Mouse (Mus musculus) layer of hippocampus, postnatal 10 days (tissue): Measurements from ENCODE around the gene Tex2. TPM values are rescaled to one million over a fixed set of nuclear protein-coding genes. Genes with fewer than 3 reads are reported as not detected.
"Not testable (repeated sequence)": the region's sequence is repeated elsewhere in the genome, so short reads cannot be mapped to it uniquely, and the experiment has no call there.

Experiments used
- DNase-seq, 2 experiments: peaks; one replicate each; pipeline ENCODE4 v3.0.0; 2021; ENCODE audit warnings: low spot score in 2 of 2
- total RNA-seq, 2 experiments: library from RNA; stranded (reverse); gene quantifications; 2 replicates each; pipeline ENCODE4 v1.2.3; 2021

Tex2 gene
- total RNA-seq, 2 experiments from 2014 or later, result 96.1 to 98.4 TPM

DNA sequence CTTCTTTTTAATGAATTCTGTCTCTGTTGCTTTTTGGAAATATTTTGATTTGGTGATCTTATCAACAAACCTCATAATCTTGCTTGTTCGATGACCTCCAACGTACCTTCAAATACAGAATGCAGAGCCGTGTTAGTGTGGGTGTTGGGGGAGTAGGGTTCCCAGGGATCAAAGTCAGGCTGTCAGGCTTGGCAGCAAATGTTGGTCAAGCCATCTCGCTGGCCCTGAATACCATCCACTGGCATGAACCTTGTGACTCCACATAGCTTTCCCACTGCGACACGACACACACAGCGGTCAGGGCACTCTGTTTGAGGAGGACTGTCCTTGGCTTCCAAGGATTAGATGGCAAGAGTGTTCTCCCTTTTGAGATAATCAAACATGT, 101.2 kb downstream of the Tex2 start:
- no peak for DNase-seq

DNA sequence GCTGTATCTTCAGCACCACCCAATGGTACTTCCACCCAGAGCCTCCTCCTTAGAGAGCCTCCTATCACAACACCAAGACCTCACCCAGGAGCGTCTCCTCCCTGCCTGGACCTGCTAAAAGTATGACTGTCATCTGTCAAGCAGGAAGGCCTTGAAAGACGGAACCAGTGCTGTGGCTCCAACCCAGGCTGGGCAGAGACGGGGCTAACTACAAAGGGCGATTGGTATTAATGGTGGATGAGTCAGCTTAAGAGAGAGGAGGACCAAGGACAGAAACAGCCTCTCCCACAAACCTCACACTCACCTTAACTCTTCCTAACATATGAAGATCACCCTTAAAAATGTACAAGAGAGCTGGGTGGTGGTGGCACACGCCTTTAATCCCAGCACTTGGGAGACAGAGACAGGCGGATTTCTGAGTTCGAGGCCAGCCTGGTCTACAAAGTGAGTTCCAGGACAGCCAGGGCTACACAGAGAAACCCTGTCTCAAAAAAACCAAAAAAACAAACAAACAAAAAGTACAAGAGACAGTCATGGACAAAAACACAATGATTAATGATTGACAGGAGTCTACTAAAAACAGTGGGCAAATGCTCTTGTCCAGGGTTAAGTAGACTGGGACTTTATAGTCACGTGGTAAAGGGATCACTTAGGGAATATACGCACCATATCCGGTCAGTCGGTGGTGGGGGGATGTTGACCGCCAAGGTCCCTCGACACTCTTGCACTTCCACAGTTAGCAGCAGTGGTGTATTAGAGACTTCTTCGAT, 101.8 kb downstream of the Tex2 start:
- DNase-seq, result no peak

DNA sequence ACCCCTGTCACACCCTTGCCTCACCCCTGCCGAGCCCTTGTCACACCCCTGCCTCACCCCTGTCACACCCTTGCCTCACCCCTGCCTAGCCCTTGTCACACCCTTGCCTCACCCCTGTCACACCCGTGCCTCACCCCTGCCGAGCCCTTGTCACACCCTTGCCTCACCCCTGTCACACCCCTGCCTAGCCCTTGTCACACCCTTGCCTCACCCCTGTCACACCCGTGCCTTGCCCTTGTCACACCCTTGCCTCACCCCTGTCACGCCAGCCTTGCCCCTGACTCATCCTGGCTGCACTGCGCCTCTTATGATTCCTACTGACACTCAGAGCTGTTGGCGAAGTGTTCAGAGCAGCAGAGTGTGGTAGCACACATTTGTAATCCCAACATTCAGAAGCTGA, 105.6 kb downstream of the Tex2 start:
- DNase-seq, result no peak

DNA sequence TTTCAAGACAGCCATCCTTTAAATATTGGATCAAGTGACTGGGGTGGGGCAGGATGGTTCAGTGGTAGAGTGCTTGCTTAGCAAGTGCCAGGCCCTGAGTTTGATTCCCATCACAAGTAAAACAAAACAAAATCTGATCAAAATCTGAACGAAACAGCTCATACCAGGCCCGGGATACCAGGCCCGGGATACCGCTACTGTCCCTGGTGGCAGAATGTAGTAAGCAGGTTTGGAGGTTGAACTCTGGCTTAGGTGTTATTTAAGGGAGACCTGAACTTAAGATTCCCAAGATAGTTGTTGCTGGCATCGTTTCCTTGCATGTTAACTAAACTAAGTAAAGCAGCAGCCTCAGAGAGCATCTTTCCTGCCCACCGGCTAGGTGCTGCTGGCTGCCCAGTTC, 107.0 kb downstream of the Tex2 start:
- DNase-seq, result no peak

GRCm38 (mm10) chr11:106504129-106504528, 109.1 kb downstream of the Tex2 start:
- no peak for DNase-seq

GRCm38 (mm10) chr11:106503425-106503717, 109.9 kb downstream of the Tex2 start:
- no peak for DNase-seq

- no peak for DNase-seq
Observed at GRCm38 (mm10) chr11:106502631-106503424, 110.4 kb downstream of the Tex2 start.

DNA sequence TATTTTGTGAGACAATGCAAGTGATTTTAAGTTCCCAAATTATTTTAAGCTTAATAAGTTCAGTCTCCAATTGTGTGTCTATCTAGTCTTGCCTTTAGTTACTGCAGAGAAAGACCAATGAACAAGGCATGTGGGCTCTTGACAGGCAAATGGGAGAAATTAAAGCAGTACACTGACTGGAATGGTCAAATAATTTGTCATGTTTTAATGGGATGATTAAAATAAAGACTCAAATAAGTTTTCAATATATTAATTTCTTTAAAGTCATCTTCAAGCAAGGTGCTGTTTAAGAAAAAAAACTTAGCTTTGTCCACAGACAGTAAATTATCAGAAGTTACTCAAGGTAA, 111.1 kb downstream of the Tex2 start:
- DNase-seq, result no peak

GRCm38 (mm10) chr11:106501308-106502158, 111.7 kb downstream of the Tex2 start:
- DNase-seq, result peak; percentile 49 to 67

DNA sequence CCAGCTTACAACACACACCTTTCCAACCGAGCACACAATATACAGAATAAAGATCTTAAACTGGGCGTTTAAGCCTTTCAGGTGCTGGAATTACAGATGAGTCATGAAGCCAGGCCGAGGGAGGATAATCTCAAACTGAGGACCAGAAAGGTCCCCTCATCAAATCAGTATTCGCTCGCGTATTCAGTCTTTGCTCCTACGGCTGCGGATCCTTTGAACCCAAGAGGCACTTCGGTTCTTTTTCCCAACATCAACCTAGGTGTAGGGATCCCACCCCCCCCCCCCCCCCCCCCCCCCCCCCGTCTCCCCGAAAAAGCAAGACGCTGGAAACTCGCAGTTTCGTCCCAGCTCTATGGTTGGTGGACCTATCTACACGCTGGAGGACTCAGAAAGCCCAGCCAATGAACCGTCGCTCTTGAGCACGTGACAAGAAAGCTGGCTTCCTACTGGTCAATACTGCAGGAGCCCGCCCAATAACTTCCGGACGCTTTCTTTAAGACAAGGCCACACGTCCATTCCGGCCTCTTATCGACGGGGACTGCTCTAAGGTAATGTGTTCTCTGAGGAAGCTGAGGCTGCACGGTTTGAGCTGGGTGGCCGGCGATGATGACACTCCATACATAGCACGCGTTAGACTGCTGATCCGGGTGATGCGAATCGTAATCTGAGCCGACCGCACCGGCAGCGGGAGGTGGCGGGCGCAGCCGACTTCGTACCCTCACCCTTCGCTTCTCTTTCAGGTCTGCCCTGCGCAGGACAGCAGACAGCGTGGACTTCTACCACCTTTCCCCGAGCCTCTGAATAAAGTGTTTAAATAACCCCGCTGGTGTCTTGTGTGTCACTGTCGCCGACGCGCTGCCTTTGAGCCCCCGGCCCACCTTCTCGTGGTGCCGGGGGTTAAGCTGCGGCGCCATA, 112.6 kb downstream of the Tex2 start:
- DNase-seq, result peak; percentile 86 to 91

- DNase-seq, result no peak
Observed at GRCm38 (mm10) chr11:106498739-106499379, 114.4 kb downstream of the Tex2 start.

GRCm38 (mm10) chr11:106497926-106498325, 115.3 kb downstream of the Tex2 start:
- DNase-seq, result no peak

- DNase-seq, result not testable (repeated sequence)
Observed at GRCm38 (mm10) chr11:106497009-106497408, 116.2 kb downstream of the Tex2 start.

- no peak for DNase-seq
Observed at GRCm38 (mm10) chr11:106492984-106493669, 120.1 kb downstream of the Tex2 start.

- DNase-seq, result peak in 1 of 2 experiments; percentile 48
Observed at GRCm38 (mm10) chr11:106491393-106491792, 121.8 kb downstream of the Tex2 start.

DNA sequence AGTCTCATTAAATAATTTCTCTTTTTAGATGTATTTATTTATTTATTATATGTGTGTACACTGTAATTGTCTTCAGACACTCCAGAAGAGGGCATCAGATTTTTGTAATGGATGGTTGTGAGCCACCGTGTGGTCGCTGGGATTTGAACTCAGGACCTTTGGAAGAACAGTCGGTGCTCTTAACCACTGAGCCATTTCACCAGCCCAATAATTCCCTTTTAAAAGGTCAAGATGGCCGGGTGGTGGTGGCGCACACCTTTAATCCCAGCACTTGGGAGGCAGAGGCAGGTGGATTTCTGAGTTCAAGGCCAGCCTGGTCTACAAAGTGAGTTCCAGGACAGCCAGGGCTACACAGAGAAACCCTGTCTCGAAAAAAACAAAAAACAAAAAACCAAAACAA, 122.6 kb downstream of the Tex2 start:
- not testable (repeated sequence) for DNase-seq

DNA sequence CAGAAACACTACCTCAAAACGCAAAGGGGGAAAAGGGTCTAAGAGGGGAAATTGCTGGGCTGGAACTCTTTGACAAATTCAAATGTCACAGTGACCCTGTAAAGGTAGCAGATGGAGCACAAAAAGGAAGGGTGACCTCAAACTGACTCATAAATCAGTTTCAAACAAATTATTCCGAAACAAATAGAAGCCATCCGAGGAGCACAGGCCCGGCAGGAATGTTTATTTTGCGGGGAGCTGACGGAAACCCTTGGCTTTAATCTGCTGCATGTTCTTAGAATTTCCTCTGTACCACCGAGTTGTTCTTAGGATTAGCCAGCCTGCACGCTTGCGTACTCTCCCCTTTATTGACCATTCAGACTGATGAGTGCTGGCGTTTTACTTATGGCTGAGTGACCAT, 123.2 kb downstream of the Tex2 start:
- no peak for DNase-seq

GRCm38 (mm10) chr11:106489036-106489693, 124.1 kb downstream of the Tex2 start:
- DNase-seq, result peak in 1 of 2 experiments; percentile 19

- no peak for DNase-seq
Observed at GRCm38 (mm10) chr11:106488126-106488561, 125.1 kb downstream of the Tex2 start.
